Mouse (Mus musculus) c-Kit-positive CD71-positive TER-119-positive erythroid progenitor cells, embryonic 14.5 days (primary cell): ENCODE measurements around the gene Uchl3.
A peak's percentile ranks its signal among the peaks of the same experiment; 100 is the strongest.

Experiments
- DNase-seq: peaks from one replicate; pipeline ENCODE4 v3.0.0-alpha.2; 2013; ENCODE audit warnings: low spot score

Gene Uchl3

DNA sequence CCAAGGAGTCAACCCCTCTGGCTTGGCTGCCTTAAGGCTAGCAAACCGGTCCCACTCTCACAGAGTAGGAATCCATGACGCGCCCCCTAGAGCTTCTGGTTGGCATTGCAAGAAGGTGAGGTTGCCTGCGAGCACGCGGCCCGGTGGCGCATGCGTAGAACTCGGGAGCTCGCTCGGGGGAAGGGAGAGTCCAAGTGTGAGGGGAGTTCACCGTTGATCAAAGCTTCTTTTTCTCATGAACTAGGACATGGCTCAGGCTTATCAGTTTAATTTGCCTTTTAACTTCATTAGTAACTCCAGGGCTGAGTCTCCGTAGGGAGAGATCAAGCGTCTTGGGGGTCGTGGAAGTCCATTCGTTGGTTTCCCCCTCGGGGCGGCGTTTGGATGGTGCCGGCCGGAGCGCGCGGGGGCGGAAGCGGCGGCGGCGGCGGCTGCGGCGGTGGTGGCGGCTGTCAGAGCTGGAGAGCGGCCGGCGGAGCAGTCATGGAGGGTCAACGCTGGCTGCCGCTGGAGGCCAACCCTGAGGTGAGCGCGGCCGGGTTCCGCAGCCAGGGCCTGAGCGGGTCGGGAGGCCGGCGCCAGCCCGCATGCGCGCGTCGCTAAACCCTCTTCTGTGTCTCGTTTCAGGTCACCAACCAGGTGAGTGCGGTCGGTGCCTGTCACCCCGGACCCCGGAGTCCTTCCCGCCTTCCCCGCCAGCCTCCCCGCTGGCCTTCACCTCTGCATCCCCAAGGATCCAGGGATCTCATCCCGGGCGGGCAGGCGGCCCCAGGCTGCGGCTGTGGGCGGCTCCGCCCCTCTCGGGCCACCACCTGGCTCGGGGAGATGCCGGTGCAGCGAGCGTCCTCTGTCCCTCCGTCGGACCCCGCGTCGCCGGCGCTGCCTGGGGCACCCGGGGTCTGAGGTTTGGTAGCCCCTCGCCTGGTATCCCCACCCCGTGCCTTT is at the start of gene Uchl3:
Uchl3 (plus strand) TSS at position 387 of the 945 bp plus-strand sequence.
- DNase-seq, result peak; percentile 94

DNA sequence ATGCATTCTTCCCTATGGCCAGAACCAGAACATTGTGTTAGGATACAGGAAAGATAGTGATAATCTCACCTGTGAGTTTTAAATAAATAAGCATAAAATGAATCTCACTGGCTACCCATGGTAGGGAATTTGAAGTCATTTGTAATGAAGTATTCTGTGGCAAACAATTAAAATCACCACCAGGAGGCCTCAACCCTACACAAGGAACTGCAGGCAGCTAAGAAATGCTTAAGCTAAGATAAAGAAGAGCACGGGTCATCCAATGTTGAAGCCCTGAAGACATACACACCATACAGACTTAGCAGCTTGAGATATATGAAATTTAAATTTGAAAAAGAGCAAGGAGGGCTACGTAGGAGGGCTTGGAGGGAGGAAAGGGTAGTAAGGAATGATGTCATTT is 47.9 kb upstream of the Uchl3 start:
- DNase-seq, result no peak

DNA sequence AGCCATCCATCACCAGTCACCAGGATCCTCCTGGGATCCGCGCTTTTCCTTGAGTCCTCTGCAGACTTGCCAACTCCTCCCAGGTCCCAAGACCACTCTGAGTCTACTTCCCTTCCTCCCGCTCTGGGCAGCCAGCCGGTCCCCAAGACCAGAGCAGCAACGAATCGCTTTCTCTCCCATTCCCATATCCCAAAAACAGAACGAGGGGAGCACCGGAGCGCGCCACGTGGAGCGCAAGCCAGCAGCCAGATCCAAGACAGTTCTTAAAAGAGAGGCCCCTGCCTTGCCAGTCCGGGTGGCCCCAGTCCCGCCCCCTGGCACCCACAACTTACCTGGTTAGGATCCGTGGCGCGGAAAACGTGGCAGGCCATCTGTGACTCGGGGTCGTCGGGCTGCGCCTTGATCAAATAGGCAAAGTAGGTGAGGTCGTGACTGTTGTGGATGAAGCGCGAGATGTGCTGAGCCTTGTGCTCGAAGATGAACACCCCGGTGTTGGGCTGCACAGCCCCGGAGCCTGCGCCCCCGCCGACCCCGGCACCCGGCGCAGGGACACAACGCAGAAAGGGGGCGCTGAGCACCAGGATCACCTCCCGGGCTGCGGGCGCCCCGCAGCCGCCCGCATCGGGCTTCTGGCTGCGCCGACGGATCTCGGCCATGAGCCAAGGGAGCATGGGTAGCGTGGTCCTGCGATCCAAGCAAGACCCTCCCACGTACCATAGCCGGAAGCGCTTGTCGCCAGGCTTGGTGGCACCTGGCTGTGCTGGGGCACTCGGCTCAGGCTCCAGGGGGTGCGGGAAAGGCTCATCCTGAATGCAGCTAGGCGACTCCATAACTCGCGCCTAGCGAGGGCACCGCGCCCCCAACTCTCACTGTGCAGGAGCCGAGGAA is 45.9 kb upstream of the Uchl3 start:
- no peak for DNase-seq

DNA sequence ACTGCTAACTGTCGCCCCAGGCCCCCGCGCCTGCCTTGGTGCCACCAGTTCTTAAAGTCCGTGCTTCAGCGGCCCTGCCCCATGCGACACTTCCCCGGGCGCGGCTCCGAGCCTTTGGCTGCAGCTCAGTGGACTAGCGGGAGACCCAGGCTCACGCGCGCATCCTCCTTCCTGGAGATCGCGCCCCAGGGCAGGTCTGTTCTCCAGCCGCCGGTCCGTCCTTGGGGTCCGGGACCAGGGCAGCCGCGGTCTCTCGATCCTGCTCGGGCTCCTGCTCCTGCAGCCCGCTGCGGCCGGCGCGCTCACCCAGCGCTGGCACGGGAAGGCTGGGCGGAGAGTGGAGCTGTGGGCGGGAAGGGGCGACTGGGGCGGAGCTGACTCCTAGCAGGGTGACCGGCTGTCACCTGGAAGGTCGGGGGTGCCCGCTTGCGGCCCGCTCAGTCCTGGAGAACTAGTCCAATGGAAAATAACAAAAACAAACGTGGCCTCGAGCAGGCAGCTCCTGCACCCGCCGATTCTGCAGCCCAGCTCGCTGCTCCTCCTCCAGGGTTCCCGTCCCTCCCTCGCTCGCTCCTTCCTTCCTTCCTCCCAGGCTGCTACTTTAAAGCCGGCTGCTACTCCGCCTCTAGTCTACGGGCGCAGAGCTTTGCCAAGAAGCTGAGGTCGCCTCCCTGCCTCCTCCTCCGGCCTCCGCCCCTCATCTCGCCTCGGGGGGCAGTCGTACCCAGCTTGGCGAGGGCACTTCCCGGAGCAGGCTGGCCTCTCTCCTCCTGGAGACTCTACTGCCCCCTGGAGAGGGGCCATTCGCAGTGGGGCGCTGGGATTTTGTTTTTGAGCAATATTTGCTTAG is 45.0 kb upstream of the Uchl3 start, which contains the start of gene Tbc1d4:
Tbc1d4 (minus strand) TSS at position 673 of the 850 bp plus-strand sequence.
- no peak for DNase-seq

DNA sequence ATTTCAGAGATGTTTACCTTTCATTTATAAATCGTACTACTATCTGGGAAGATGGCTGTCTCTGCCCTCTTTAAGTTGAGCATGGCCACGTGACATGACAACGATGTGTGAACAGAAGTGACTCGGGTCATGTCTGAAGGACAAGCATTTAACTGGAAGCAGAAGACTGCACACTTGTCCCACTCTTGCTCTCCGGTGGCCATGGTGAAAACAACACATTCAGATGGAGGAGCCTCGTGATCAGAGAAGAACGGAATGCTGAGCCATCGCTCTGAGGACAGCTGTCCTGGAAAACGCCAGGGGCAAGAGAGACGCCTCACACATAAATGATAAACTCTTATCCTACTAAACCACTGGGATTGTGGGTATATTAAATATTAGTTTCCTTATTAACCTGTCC is 43.1 kb upstream of the Uchl3 start:
- no peak for DNase-seq

DNA sequence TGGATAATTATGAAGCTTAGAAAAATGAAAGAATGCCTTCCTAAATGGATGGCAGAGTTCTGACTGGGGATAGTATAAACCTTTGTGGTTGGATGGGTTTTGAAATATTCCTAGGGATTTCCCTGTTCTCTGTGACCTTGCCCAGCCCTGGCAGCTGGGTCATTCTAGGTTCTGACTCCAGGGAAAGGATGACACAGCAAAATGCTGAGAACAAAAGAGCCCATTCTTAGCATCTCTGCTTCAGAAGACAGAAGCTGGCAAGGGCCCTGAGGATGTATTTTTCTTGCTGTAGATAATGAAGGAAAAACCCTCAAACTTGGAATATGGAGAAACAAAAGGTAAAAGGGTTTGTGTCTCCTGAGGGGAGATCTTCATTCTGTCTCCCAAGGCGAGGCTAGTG is 40.6 kb upstream of the Uchl3 start:
- no peak for DNase-seq

DNA sequence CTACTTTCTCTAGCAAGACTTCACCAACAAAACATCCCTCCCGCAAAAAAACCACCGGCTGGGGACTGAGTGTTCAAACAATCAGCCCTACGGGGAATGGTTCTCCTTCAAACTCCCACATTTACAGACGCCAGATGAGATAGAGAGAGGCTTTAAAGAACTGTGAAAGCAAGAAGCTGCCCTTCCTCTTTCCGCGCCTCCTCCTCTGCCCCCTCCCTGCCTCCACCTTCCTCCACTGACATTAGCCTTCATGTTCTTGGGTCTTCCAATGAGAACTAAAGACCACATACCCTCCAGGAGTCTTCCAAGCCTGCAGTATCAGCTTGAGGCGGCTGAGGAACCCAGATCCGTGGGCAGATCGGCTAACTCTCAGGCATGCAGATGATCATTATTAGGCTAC is 37.6 kb upstream of the Uchl3 start:
- no peak for DNase-seq

DNA sequence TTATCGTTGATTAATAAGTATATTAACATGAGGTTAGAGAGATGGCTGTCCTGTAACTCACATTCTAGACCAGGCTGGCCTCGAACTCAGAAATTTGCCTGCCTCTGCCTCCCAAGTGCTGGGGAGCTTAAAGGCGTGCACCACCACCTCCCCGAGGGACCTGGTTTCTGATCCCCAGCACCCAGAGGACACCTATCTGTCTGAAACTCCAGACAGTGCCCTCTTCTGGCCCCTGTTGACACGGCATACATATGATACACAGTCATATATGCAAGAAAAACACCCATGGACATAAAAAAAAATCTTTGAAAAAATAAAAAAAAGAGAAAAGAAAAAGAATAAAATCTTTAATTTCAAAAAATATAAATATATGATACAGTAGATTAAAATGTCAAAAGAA is 36.1 kb upstream of the Uchl3 start:
- no peak for DNase-seq

DNA sequence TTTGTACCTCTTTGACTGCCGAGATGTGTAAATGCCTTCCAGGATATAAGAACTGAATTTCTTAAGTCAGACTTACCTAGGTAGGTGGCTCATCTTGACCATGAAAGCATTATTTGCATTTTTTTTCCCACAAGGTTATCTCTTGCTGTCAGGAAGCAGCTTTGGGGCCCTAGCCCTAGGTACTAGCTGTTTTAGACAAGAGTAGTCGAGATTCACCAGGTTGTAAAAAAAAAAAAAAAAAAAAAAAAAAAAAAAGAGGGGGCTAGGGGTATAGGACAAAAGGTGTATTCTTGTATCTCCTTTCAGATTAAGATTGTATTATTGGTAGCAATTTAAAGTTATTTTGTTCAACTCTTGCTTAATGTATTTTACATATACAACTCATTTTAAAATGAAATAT is 23.2 kb upstream of the Uchl3 start:
- no peak for DNase-seq

DNA sequence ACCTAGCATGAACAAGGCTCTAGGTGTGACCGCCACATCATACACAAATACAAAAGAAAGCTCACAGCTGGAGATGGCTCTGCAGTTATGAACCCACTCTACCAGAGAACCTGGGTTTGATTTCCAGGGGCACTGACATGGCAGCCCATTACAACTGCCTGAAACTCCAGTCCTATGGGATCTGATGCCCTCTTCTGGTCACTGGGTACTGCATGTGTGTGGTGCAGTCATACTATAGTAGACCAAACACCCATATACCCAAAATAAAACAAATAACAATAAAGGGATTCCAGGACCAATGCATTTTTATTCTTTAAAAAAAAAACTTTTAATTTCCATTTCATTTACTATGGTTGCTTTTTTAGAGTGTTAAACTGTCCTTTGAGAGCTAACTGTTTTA is 18.0 kb upstream of the Uchl3 start:
- DNase-seq, result no peak

DNA sequence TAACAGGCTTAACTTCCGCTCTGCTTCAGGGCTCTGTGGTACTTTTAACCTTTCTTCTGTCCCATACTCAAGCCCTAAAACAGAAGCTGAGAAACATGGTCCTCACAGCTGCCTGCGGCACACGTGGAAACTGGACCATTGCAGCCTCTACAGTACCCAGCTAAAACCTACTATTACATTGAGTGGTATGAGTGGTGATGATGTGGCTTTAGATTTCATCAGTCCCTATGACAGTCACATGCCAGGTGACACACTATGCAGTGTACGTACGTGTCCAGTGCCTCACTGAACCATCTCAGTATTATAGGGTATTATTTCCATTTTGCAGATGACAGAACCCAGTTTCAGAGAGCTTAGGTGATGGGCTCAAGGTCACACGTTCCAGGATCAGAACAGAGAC is 16.4 kb upstream of the Uchl3 start:
- no peak for DNase-seq

DNA sequence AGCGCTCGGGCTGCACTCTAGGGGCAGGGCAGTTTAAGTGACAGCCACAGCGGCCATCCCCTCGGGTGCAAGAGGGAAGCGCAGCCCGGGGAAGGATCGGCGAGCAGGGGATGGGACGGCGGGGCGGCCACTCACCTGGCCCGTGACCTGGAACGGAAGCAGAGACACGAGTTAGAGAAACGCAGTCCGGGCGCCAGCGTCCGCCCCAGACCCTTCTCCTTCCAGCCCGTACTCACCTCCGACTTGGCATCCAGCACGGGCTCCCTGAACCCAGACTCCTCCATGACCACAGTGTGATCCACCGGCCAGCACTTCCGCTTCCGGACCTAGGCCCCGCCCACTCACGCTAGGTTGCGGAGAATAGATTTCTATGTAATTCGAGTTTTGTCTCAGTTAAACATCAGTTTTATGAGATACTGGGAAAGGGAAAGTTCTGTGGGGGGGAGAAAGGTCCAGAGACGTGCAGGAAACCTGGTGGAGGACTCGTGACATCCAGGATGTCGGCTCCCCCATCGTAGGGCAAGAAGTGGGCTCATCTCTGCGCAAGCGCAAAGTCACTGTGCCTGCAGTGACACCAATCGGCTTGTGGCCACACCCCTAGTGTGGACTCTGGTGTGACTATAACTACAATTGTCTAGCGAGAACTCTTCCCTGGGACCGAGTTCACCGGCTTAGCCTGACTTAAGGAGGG is 13.5 kb upstream of the Uchl3 start, which contains the start of gene Commd6:
Commd6 (minus strand) TSS at position 534 of the 691 bp plus-strand sequence.
- peak; percentile 87 for DNase-seq

DNA sequence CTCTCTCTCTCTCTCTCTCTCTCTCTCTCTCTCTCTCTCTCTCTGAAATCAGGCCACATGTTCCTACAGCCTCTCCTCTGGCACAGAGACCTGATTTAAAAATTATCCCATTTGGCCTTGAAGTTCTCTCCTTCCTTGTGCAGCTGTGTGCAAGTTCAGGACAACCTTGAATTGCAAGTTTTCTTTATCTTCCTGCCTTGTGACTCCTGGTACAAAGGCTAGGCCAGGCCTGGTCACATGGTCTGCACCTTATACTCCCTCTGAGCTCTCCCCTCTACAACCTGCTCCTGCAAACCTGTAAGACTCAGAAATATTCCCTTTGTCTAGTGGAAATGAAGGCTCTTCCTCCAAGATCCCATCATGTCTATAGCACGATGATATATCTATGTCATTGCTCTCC is 8.8 kb upstream of the Uchl3 start:
- no peak for DNase-seq

DNA sequence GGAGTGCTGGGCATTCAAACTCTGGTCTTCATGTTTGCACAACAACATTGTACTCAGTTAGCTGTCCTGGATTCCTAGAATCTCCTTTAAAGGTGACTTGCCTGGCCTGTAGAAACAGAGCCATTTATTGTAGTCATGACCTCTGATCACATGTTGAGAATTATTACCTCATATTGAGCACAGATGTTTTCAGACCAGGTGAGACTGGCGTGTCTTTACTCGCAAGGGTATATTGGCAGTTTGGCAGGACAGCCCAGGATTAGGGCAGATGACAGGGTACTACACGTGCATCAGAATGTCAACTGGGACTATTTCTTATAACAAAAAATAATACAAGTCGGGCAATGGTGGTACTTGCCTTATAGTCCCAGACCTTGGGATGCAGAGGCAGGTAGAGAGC is 3.2 kb upstream of the Uchl3 start:
- DNase-seq, result no peak

DNA sequence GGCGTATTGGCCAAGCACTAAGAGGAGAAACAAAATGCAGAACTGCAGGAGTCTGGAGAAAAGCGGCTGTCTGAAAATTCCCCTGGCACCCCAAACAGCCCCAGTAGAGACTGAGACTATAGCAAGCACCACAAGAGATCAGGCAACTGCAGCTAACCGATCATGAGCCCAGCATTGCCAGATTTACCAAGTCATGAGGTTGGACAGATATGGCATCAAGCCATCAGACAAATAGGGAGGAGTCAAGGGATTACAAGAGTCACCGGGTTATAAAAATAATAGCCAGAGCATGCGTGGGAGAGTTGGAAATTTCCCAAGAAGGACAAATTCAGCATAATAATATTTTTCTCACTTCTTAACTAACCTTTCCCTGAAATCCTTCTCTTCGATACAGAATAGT is 1.2 kb upstream of the Uchl3 start:
- DNase-seq, result no peak

DNA sequence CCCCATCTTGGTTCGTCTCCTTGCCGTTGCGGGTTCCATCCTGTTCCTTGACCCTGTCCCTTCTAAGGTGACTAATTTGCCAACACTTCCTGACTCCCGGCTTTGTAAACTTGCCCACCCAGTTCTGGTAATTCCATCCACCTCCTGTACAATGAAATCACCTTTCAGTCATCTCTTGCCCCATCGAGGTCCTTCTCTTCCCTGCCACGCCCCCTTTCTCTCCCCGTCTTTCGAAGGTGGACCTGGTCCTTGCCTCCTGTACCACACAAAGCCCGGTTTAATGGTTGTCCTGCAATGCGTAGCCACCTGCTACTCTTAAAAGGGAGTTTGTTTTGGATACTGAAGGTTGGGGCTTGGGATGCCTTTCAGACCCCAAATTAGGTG is 751 bp downstream of the Uchl3 start:
- no peak for DNase-seq

DNA sequence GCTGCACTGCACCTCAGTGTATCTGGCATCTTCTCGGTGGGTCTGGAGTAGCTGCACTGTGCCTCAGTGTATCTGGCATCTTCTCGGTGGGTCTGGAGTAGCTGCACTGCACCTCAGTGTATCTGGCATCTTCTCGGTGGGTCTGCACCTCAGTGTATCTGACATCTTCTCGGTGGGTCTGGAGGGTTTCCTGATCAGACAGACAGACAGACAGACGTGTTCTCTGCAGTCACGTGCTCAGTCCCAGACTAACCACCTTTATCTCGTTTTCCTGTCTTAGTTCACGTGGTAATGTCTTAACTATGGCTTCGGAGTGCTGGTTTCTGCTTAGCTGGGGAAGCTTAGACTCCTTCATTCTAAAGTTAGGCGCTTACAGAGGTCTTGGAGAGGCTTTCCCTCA is 2.5 kb downstream of the Uchl3 start:
- no peak for DNase-seq

DNA sequence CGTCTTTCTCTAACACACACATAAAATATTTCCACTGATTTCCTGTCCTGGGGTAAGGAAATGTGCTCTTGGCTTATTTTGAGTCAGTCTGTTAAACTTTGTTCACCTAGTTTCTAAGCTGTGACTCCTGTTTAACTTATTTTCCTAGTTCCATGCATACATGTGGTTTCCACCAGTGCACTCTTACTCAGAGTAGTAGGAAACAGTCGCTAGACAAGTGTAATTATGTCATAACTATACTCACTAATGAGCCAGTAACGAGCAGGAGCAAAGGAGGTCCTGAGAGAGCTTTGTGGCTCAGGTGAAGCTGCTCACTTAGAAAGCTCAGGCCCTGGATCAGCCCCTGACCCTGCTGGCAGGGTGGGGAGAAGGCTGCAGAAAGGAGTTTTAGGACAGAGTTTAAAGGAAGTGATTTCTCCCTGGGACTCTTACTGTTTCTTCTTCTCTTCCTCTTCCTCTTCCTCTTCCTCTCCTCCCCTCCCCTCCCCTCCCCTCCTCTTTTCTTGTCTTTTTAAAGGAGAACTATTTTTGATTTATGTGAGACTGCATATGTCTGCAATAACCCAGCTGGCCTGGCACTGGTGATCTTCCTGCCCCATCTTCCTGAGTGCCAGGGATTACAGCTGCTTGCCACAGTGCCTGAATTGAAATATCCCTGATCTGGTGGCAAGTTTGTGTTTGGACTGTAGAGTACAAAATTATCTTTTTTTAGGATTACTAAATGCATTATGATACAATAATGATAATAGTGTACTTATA is 8.1 kb downstream of the Uchl3 start:
- DNase-seq, result no peak

DNA sequence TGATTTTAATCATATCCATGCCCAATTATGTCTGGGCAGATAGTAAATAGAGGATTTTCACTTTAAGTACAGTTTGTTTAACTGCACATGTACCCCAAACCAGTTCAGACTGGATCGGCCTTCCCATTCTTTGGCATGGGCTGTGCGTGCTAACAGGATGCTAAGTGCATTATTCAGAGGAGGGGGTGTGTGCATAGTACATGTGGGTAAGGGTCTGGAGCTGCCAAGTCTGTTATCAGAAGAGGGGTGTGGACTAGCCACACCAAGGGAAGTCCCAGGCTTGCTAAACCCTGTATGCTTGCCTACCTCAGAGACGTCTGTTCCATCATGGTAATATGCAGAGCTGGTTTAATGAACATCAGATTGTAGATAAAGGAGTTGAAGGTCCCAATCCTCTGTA is 10.5 kb downstream of the Uchl3 start:
- DNase-seq, result no peak

DNA sequence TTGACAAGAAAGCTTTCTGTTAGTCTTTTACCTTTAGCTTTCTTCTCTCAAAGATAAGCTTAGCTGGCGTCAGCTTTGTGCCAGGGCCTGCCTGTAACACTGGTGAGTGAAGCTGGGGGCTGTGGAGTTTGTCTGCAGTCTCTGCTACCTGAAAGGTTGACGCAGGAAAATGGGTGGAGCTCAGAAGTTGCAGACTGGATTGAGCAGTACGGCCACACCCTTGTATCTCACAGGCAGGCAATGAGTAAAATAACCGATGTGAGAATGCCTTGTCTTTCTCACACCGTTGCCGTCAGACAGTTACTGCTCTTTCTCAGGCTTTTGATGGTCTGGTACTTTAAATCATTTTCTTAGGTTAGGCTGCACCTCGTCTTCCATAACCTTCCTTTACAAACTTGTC is 12.3 kb downstream of the Uchl3 start:
- no peak for DNase-seq

DNA sequence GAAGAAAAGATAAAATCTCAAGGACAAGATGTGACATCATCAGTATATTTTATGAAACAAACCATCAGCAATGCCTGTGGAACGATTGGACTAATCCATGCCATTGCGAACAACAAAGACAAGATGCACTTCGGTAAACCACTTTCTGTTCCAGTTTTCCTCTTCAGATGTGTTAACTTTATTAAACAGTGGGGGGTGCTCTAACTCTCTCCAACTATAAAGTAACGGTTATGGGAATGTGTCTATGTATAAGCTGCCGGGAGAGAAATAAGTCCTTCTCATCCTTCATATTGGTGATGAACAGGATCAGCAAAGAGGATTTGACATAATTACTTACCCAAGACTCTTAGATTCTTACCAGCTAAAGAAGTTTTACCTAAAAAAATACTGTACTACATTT is 12.8 kb downstream of the Uchl3 start:
- DNase-seq, result no peak
